Mouse (Mus musculus): ENCODE data around the gene Dgkq. TPM values are rescaled to one million over a fixed set of nuclear protein-coding genes. Genes with fewer than 3 reads are reported as not detected.

Dgkq gene
- total RNA-seq, 1 experiment, result 25.5 TPM

DNA sequence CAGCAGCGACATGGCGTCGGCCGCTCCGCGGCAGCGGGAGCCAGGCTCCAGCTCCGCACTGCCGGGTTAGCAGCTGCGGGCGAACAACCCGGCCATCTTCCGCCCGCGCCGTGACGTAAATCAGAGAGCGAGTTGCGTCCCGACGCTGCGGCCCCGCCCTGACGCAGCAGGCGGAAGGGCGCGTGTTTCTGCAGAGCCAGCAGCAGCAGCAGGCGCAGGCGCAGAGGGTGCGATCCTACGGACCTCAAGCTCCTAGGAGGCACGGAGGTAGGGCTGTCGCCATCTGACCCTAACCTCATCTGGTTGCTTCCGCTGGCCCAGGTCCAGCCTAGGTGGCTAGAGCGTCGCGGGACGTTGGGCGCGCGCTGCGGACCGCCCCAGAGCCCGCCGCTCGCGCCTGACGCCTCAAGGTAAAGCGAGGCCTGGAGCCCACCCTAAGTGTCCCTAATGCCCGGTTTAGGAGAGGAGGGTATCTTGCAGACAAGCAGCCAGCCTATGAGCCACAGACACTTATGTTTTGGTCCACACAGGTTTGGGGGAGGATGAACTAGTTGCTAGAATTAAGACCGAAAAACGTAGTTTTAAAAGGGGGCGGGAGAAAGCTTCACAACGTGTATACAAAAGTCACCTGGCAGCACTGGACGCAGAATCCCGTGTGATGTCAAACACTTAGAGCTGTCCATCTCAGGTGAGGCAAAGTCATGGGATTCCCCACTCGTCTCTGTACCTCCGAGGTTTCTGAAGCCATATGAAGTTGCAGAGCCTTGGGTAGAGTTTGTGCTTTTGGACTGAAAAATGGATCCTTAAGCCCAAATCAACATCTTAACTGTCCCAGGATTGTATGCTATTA is 39.6 kb downstream of the Dgkq start, which contains the start of the genes Gak and Tmem175:
Gene Gak (minus strand): TSS at position 122 of the 850 bp plus-strand sequence.
Gene Tmem175 (plus strand): TSS at position 137 of the 850 bp plus-strand sequence.
- in situ Hi-C loops (cut with MboI; ENCODE audit: low sequenced_read_pairs in 2 of 2, unreplicated experiment in 2 of 2), result no loop called here

DNA sequence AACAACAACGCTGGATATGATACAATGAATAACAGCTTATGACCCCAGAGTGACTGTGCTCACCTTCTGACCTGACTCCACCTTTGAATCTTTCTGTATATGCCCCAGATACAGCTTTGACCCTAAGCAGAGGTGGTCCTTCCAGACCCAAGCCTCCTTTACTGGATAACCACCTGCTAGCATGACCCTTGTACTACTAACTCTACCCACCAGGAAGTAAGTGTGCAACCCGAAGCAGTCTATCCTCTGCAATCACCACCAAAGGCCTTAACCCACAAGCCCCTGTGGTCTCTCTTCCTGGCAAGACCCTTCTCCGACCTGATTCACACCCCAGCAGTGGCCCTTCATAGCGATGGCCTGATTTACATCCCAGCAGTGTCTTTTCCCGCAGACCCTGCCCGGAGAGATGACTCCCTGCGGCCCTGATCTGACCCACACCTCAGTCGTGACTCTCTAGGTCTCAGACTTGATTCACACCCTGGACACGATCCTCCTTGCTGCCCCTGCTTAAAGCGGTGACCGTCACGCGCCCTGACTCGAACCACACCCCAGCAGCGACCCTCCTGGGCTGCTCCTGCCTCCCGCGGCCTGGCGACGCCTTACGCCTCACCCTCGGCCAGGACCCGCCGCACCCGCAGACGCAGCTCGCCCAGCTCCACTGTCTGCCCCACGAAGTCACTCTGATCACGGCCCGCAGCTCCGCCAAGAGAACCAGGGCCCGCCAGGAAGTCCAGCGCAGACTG is 40.4 kb downstream of the Dgkq start:
- in situ Hi-C loops (cut with MboI; ENCODE audit: low sequenced_read_pairs in 2 of 2, unreplicated experiment in 2 of 2), result no loop called here
- TF ChIP-seq ZC3H11A (IDR thresholded peaks at IDR 0.05; ENCODE audit: borderline replicate concordance, low read depth, low read length) (no peak), CHD2 (IDR thresholded peaks at IDR 0.05; ENCODE audit: low read depth, low read length) (no peak), MAFK (IDR thresholded peaks at IDR 0.05; ENCODE audit: insufficient read depth, low read depth, low read length) (no peak), HCFC1 (IDR thresholded peaks at IDR 0.05; ENCODE audit: borderline replicate concordance, insufficient read depth, low read length) (no peak), ZNF384 (IDR thresholded peaks at IDR 0.05; ENCODE audit: low read depth, low read length) (no peak)
- peak; percentile 17 for DNase-seq (ENCODE audit: low read depth, low spot score)
- Histone ChIP-seq H3K9ac (ENCODE audit: insufficient read depth, low read depth, low read length, poor library complexity, severe bottlenecking) (peak overlapping the region; percentile 92), H3K4me1 (ENCODE audit: control insufficient read depth in 2 of 2, insufficient read depth in 2 of 2, low read length in 2 of 2, poor library complexity in 1 of 2) (no peaks in the 10 kb centered on the region), H3K4me3 (ENCODE audit: insufficient read depth in 1 of 2, low read depth in 1 of 2, low read length in 2 of 2, poor library complexity in 1 of 2, severe bottlenecking in 1 of 2) (peak overlapping the region; percentile 87 to 93), H3K36me3 (ENCODE audit: control insufficient read depth, insufficient read depth, low read length, poor library complexity, severe bottlenecking) (no peaks in the 10 kb centered on the region; the same call in 1 of the 2 replicates), H3K27ac (ENCODE audit: insufficient read depth, low read depth, low read length, poor library complexity, severe bottlenecking) (peak overlapping the region; percentile 16; the same call in 1 of the 2 replicates), H3K9me3 (ENCODE audit: control insufficient read depth, insufficient read depth, low read depth, low read length) (no peaks in the 10 kb centered on the region)

More for the DNA sequence above, 39.6 kb downstream of the Dgkq start, which contains the start of the genes Gak and Tmem175:
- Histone ChIP-seq H3K36me3 (ENCODE audit: control insufficient read depth, insufficient read depth, low read length, poor library complexity, severe bottlenecking) (no peaks in the 10 kb centered on the region), H3K4me1 (ENCODE audit: control insufficient read depth in 2 of 2, insufficient read depth in 2 of 2, low read length in 2 of 2, poor library complexity in 1 of 2) (no peaks in the 10 kb centered on the region), H3K9ac (ENCODE audit: insufficient read depth, low read depth, low read length, poor library complexity, severe bottlenecking) (peak within 1 kb of the TSS; percentile 92), H3K4me3 (ENCODE audit: insufficient read depth in 1 of 2, low read depth in 1 of 2, low read length in 2 of 2, poor library complexity in 1 of 2, severe bottlenecking in 1 of 2) (peak within 1 kb of the TSS; percentile 87 to 93), H3K9me3 (ENCODE audit: control insufficient read depth, insufficient read depth, low read depth, low read length) (no peaks in the 10 kb centered on the region), H3K27ac (ENCODE audit: insufficient read depth, low read depth, low read length, poor library complexity, severe bottlenecking) (peak within 1 kb of the TSS; percentile 16; the same call in 1 of the 2 replicates)
- TF ChIP-seq ZNF384 (IDR thresholded peaks at IDR 0.05; ENCODE audit: low read depth, low read length) (no peak), MAFK (IDR thresholded peaks at IDR 0.05; ENCODE audit: insufficient read depth, low read depth, low read length) (peak; percentile 91)
- peak; percentile 89 for DNase-seq (ENCODE audit: low read depth, low spot score)

DNA sequence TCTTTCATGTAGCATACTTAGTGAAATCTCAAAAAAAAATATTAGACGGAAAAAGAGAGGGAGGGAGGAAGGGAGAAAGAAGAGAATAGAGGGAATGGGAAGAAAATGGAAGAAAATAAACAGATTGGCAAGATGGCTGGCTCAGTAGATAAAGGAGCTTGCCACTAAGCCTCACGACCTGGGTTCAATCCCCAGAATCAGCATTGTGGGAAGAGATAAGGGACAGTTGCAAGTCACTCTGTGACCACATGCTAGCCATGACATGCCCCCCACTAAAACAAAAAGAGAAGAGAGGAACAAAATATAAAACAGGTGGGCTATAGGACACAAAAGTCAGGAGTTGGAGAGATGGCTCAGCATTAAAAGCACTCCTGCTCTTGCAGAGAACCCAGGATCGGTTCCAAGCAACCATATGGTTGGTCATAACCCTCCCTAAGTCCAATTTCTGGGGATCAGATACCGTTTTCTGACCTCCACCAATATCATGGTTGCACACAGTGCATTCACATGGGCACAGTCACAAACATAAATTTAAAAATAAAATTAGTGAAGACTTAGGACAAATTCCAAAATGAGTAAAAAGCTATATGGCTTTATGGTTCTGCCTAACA is 43.3 kb downstream of the Dgkq start:
- Histone ChIP-seq H3K27ac (ENCODE audit: insufficient read depth, low read depth, low read length, poor library complexity, severe bottlenecking) (no peak overlapping the region), H3K9ac (ENCODE audit: insufficient read depth, low read depth, low read length, poor library complexity, severe bottlenecking) (no peak overlapping the region), H3K36me3 (ENCODE audit: control insufficient read depth, insufficient read depth, low read length, poor library complexity, severe bottlenecking) (peaks cover 2% of the 10 kb centered on the region; the same call in 1 of the 2 replicates), H3K9me3 (ENCODE audit: control insufficient read depth, insufficient read depth, low read depth, low read length) (no peaks in the 10 kb centered on the region), H3K4me3 (ENCODE audit: insufficient read depth in 1 of 2, low read depth in 1 of 2, low read length in 2 of 2, poor library complexity in 1 of 2, severe bottlenecking in 1 of 2) (no peak overlapping the region), H3K4me1 (ENCODE audit: control insufficient read depth in 2 of 2, insufficient read depth in 2 of 2, low read length in 2 of 2, poor library complexity in 1 of 2) (no peaks in the 10 kb centered on the region)
- in situ Hi-C loops (cut with MboI; ENCODE audit: low sequenced_read_pairs in 2 of 2, unreplicated experiment in 2 of 2), result no loop called here
- DNase-seq (ENCODE audit: low read depth, low spot score), result no peak
- TF ChIP-seq ZC3H11A (IDR thresholded peaks at IDR 0.05; ENCODE audit: borderline replicate concordance, low read depth, low read length), result no peak
- TF ChIP-seq ZNF384 (IDR thresholded peaks at IDR 0.05; ENCODE audit: low read depth, low read length), result no peak
- TF ChIP-seq HCFC1 (IDR thresholded peaks at IDR 0.05; ENCODE audit: borderline replicate concordance, insufficient read depth, low read length), result no peak
- TF ChIP-seq MAFK (IDR thresholded peaks at IDR 0.05; ENCODE audit: insufficient read depth, low read depth, low read length), result no peak
- TF ChIP-seq CHD2 (IDR thresholded peaks at IDR 0.05; ENCODE audit: low read depth, low read length), result no peak

DNA sequence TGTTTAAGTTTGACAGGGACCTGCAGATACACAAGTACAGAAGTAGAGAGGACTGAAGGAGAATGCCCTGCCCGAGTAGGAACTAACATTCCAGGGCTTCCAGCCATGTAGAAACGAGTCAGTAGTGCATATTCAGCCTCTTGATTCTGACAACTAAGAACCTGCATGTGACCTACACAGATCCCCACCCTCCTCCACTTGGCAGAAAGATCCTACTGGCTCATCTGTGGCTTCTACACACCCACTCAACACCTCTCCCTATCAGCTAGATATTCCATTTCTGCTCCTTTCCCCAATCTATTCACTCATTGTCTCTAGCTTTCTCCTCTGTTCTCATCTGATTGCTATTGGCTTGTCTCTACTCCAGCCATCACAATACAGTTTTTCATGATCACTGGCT is 47.6 kb downstream of the Dgkq start:
- H3K27ac ChIP-seq (ENCODE audit: insufficient read depth, low read depth, low read length, poor library complexity, severe bottlenecking), result no peak overlapping the region
- no peak overlapping the region for H3K9ac ChIP-seq (ENCODE audit: insufficient read depth, low read depth, low read length, poor library complexity, severe bottlenecking)
- no peak for DNase-seq (ENCODE audit: low read depth, low spot score)
- in situ Hi-C loops (cut with MboI; ENCODE audit: low sequenced_read_pairs in 2 of 2, unreplicated experiment in 2 of 2), result no loop called here
- H3K4me3 ChIP-seq (ENCODE audit: insufficient read depth in 1 of 2, low read depth in 1 of 2, low read length in 2 of 2, poor library complexity in 1 of 2, severe bottlenecking in 1 of 2), result no peak overlapping the region
- TF ChIP-seq ZNF384 (IDR thresholded peaks at IDR 0.05; ENCODE audit: low read depth, low read length) (no peak), CHD2 (IDR thresholded peaks at IDR 0.05; ENCODE audit: low read depth, low read length) (no peak), HCFC1 (IDR thresholded peaks at IDR 0.05; ENCODE audit: borderline replicate concordance, insufficient read depth, low read length) (no peak), MAFK (IDR thresholded peaks at IDR 0.05; ENCODE audit: insufficient read depth, low read depth, low read length) (no peak), ZC3H11A (IDR thresholded peaks at IDR 0.05; ENCODE audit: borderline replicate concordance, low read depth, low read length) (no peak)
- no peaks in the 10 kb centered on the region for H3K4me1 ChIP-seq (ENCODE audit: control insufficient read depth in 2 of 2, insufficient read depth in 2 of 2, low read length in 2 of 2, poor library complexity in 1 of 2)
- H3K36me3 ChIP-seq (ENCODE audit: control insufficient read depth, insufficient read depth, low read length, poor library complexity, severe bottlenecking), result peaks cover 3% of the 10 kb centered on the region
- H3K9me3 ChIP-seq (ENCODE audit: control insufficient read depth, insufficient read depth, low read depth, low read length), result no peaks in the 10 kb centered on the region
